Mouse (Mus musculus): ENCODE data around the gene Mdp1. TPM values are rescaled to one million over a fixed set of nuclear protein-coding genes. Genes with fewer than 3 reads are reported as not detected.
A peak's percentile ranks its signal among the peaks of the same experiment; 100 is the strongest.

Mdp1 gene
- polyA plus RNA-seq, 1 experiment, result 33.2 TPM

DNA sequence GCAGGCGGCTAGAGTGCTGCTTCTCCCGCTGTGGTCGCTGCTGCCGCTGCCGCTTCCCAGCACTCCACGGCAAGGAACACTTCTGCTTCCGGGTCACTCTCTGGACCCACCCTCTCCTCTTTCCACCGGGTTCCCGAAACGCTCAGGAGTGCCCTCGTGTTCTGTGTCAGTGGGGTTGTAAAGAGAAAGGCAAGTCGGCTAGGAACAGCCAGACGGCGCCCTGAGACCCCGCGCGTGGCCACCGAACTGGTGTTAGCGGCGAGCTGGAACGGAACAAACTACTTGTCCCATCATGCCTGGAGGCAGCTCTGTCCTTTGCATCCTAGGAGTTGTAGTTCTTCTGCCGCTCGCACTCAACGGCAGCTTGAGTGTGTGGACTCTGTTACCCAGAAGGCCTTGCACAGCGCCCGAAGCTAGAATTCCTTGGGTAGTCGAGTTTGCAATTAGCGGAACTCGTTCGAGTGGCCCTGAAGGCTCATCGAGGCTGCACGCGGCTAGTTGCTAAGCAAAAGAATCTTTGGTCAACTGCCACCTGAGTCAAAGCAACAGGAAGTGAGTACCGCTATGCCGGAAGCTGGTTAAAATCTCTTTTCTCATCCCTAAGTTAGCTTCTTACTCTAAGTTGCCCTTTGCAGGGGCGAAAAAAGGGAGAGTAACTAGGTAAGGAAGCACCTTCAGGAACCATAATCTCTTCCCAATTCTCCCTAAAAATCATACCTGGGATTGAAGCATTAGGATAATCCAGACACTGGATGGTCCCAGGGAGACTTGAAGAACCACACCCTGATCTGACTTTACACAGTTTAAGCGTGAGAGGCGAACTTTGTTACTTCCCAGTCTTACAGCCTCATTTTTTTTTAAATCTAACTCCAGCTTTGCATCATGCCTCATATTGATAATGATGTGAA, 11.8 kb upstream of the Mdp1 start, which contains the start of the genes Gmpr2 and Nedd8:
Gmpr2 (plus strand) TSS at position 109 of the 908 bp plus-strand sequence.
Nedd8 (minus strand) TSS at position 292 of the 908 bp plus-strand sequence.
- Histone ChIP-seq H3K9ac (ENCODE audit: low read depth, poor library complexity, severe bottlenecking) (peak within 1 kb of the TSS; percentile 68), H3K27me3 (ENCODE audit: control insufficient read depth, insufficient read depth, low read length, poor library complexity, severe bottlenecking) (no peaks in the 10 kb centered on the region), H3K4me3 (ENCODE audit: low read depth, low read length) (peak within 1 kb of the TSS; percentile 89), H3K27ac (ENCODE audit: insufficient read depth, low read length) (peak within 1 kb of the TSS; percentile 74), H3K9me3 (replicated peaks; ENCODE audit: control insufficient read depth, insufficient read depth, low read length, poor library complexity, severe bottlenecking) (no peaks in the 10 kb centered on the region), H3K4me1 (ENCODE audit: control insufficient read depth, insufficient read depth, low read length) (no peaks in the 10 kb centered on the region), H3K36me3 (ENCODE audit: control insufficient read depth, insufficient read depth, low read length, poor library complexity, severe bottlenecking) (peaks cover 33% of the 10 kb centered on the region)
- TF ChIP-seq POLR2A (IDR thresholded peaks at IDR 0.05; ENCODE audit: insufficient read depth, low read length) (peak; percentile 41), CTCF (IDR thresholded peaks at IDR 0.05; ENCODE audit: low read depth, low read length) (no peak), EP300 (IDR thresholded peaks at IDR 0.05; ENCODE audit: insufficient read depth, low read depth, low read length) (0 out of 2 replicates have a peak, but pooled peaks have one; percentile 30)

DNA sequence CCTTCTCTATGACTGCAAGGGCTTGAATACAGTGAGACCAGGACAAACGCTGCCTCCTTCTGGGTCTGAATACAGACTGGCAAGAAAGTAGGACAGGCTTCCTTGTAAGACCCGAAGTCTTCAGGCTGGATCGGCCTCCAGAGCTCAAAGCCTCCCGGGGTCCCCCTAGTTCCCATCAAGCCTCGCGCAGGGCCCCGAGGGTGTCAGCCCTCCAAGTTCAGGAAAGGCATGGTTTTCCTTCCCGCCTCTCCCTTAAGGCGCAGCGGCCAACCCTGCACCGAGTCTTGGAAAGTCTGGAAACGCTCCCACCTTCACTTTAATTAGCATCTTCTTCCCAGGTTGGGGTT, 11.2 kb upstream of the Mdp1 start:
- Histone ChIP-seq H3K27me3 (ENCODE audit: control insufficient read depth, insufficient read depth, low read length, poor library complexity, severe bottlenecking) (no peaks in the 10 kb centered on the region), H3K9me3 (replicated peaks; ENCODE audit: control insufficient read depth, insufficient read depth, low read length, poor library complexity, severe bottlenecking) (no peaks in the 10 kb centered on the region), H3K36me3 (ENCODE audit: control insufficient read depth, insufficient read depth, low read length, poor library complexity, severe bottlenecking) (peaks cover 31% of the 10 kb centered on the region), H3K4me1 (ENCODE audit: control insufficient read depth, insufficient read depth, low read length) (no peaks in the 10 kb centered on the region), H3K27ac (ENCODE audit: insufficient read depth, low read length) (peak overlapping the region; percentile 31; the same call in 1 of the 2 replicates), H3K4me3 (ENCODE audit: low read depth, low read length) (peak overlapping the region; percentile 89), H3K9ac (ENCODE audit: low read depth, poor library complexity, severe bottlenecking) (peak overlapping the region; percentile 55)
- TF ChIP-seq EP300 (IDR thresholded peaks at IDR 0.05; ENCODE audit: insufficient read depth, low read depth, low read length) (no peak), POLR2A (IDR thresholded peaks at IDR 0.05; ENCODE audit: insufficient read depth, low read length) (no peak), CTCF (IDR thresholded peaks at IDR 0.05; ENCODE audit: low read depth, low read length) (no peak)

GRCm38 (mm10) chr14:55660636-55661035, 328 bp upstream of the Mdp1 start:
- Histone ChIP-seq H3K4me1 (ENCODE audit: control insufficient read depth, insufficient read depth, low read length) (no peaks in the 10 kb centered on the region), H3K27me3 (ENCODE audit: control insufficient read depth, insufficient read depth, low read length, poor library complexity, severe bottlenecking) (no peaks in the 10 kb centered on the region), H3K36me3 (ENCODE audit: control insufficient read depth, insufficient read depth, low read length, poor library complexity, severe bottlenecking) (peaks cover 22% of the 10 kb centered on the region), H3K9me3 (replicated peaks; ENCODE audit: control insufficient read depth, insufficient read depth, low read length, poor library complexity, severe bottlenecking) (no peaks in the 10 kb centered on the region), H3K9ac (ENCODE audit: low read depth, poor library complexity, severe bottlenecking) (no peak overlapping the region), H3K27ac (ENCODE audit: insufficient read depth, low read length) (no peak overlapping the region), H3K4me3 (ENCODE audit: low read depth, low read length) (no peak overlapping the region)
- no peak for TF ChIP-seq EP300 (IDR thresholded peaks at IDR 0.05; ENCODE audit: insufficient read depth, low read depth, low read length)
- TF ChIP-seq CTCF (IDR thresholded peaks at IDR 0.05; ENCODE audit: low read depth, low read length), result no peak
- TF ChIP-seq POLR2A (IDR thresholded peaks at IDR 0.05; ENCODE audit: insufficient read depth, low read length), result no peak

DNA sequence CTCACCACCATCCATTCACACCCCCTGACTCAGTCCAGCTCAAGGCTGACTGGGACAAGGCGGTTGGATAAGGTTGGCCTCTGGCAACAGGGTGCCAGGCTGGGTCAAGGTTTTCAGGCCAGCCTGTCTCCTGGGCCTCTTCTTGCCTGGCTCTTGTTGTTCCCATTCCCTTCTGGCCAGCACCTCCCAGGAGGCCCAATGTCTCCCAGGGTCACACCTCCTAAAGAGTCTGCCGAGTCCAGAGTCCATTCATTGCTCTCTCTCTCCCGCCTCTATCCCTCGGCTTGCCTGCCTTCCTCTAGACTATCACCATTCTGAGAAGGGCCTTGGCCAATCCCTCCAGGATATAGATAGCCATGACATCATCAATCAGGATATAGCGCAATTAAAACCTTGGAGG, 2.3 kb downstream of the Mdp1 start:
- H3K27ac ChIP-seq (ENCODE audit: insufficient read depth, low read length), result no peak overlapping the region
- no peak overlapping the region for H3K4me3 ChIP-seq (ENCODE audit: low read depth, low read length)
- no peaks in the 10 kb centered on the region for H3K4me1 ChIP-seq (ENCODE audit: control insufficient read depth, insufficient read depth, low read length)
- TF ChIP-seq POLR2A (IDR thresholded peaks at IDR 0.05; ENCODE audit: insufficient read depth, low read length) (no peak), CTCF (IDR thresholded peaks at IDR 0.05; ENCODE audit: low read depth, low read length) (no peak)
- no peak overlapping the region for H3K9ac ChIP-seq (ENCODE audit: low read depth, poor library complexity, severe bottlenecking)
- no peaks in the 10 kb centered on the region for H3K27me3 ChIP-seq (ENCODE audit: control insufficient read depth, insufficient read depth, low read length, poor library complexity, severe bottlenecking)
- peaks cover 12% of the 10 kb centered on the region for H3K36me3 ChIP-seq (ENCODE audit: control insufficient read depth, insufficient read depth, low read length, poor library complexity, severe bottlenecking)
- H3K9me3 ChIP-seq (replicated peaks; ENCODE audit: control insufficient read depth, insufficient read depth, low read length, poor library complexity, severe bottlenecking), result no peaks in the 10 kb centered on the region

- Histone ChIP-seq H3K4me3 (ENCODE audit: low read depth, low read length) (no peak overlapping the region), H3K36me3 (ENCODE audit: control insufficient read depth, insufficient read depth, low read length, poor library complexity, severe bottlenecking) (peaks cover 8% of the 10 kb centered on the region), H3K4me1 (ENCODE audit: control insufficient read depth, insufficient read depth, low read length) (no peaks in the 10 kb centered on the region), H3K27ac (ENCODE audit: insufficient read depth, low read length) (no peak overlapping the region), H3K9ac (ENCODE audit: low read depth, poor library complexity, severe bottlenecking) (no peak overlapping the region), H3K27me3 (ENCODE audit: control insufficient read depth, insufficient read depth, low read length, poor library complexity, severe bottlenecking) (no peaks in the 10 kb centered on the region), H3K9me3 (replicated peaks; ENCODE audit: control insufficient read depth, insufficient read depth, low read length, poor library complexity, severe bottlenecking) (no peaks in the 10 kb centered on the region)
- TF ChIP-seq EP300 (IDR thresholded peaks at IDR 0.05; ENCODE audit: insufficient read depth, low read depth, low read length) (no peak), CTCF (IDR thresholded peaks at IDR 0.05; ENCODE audit: low read depth, low read length) (no peak), POLR2A (IDR thresholded peaks at IDR 0.05; ENCODE audit: insufficient read depth, low read length) (no peak)
Measured at GRCm38 (mm10) chr14:55656935-55657334, 3.4 kb downstream of the Mdp1 start.

GRCm38 (mm10) chr14:55651528-55651927, 8.8 kb downstream of the Mdp1 start:
- no peak overlapping the region for H3K27ac ChIP-seq (ENCODE audit: insufficient read depth, low read length)
- H3K27me3 ChIP-seq (ENCODE audit: control insufficient read depth, insufficient read depth, low read length, poor library complexity, severe bottlenecking), result no peaks in the 10 kb centered on the region
- no peak overlapping the region for H3K4me3 ChIP-seq (ENCODE audit: low read depth, low read length)
- TF ChIP-seq EP300 (IDR thresholded peaks at IDR 0.05; ENCODE audit: insufficient read depth, low read depth, low read length) (no peak), POLR2A (IDR thresholded peaks at IDR 0.05; ENCODE audit: insufficient read depth, low read length) (no peak), CTCF (IDR thresholded peaks at IDR 0.05; ENCODE audit: low read depth, low read length) (no peak)
- no peaks in the 10 kb centered on the region for H3K36me3 ChIP-seq (ENCODE audit: control insufficient read depth, insufficient read depth, low read length, poor library complexity, severe bottlenecking)
- no peaks in the 10 kb centered on the region for H3K4me1 ChIP-seq (ENCODE audit: control insufficient read depth, insufficient read depth, low read length)
- H3K9ac ChIP-seq (ENCODE audit: low read depth, poor library complexity, severe bottlenecking), result no peak overlapping the region
- no peaks in the 10 kb centered on the region for H3K9me3 ChIP-seq (replicated peaks; ENCODE audit: control insufficient read depth, insufficient read depth, low read length, poor library complexity, severe bottlenecking)
